Mouse (Mus musculus): Measurements from ENCODE around the gene Grap.
"Not testable (repeated sequence)": the region's sequence is repeated elsewhere in the genome, so short reads cannot be mapped to it uniquely, and the experiment has no call there.

The Grap gene

DNA sequence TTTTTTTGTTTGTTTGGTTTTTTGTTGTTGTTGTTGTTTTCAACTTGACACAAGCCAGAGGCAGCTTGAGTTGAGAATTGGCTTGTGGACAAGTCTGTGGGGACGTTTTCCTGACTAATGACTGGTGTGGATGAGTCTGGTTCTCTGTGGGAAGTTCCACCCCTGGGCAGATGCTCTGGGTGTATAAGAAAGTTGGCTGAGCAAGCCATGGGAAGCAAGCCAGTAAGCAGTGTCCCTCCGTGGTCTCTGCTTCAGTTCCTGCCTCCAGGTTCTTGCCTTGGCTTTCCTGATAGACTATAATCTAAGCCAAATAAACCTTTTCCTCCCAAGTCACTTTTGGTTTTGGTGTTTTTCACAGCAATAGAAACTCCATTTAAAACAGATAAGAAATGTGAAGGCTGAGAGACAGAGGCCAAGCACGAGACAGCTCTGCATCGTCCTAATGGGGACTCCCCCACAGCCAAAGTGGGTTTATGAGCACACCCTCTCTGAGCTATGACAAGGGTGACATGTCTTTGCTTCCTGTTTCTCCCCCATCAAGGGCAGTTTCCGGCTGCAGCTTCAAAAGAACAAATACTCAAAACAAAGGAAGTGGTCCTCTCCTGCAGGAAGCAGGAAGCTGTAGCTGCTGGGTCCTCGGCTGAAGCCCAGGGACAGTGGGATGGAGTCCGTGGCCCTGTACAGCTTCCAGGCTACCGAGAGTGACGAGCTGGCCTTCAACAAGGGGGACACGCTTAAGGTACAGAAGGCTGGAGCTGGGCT lies at the start of gene Grap:
Gene Grap (plus strand): TSS at position 580 of the 762 bp plus-strand sequence.
- no peak for DNase-seq (ENCODE audit: low spot score)

DNA sequence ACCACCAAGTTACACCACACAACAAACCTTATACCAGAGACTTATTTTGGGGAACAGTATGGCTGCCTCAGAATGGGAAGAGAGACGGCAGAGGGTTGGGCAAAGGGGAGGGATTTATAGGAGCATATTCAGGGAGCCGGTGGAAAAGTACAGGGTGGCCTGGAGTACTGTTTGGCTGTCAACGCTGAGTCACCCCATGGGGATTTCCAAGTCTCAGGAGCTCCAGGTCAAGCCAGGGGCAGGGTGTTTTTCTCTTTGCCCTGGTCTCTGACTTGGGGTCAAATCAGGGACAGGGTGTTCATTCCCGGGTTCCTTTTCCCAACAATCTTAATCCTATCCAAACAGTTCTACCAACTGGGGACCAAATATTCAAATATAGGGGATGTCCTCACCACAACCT lies 45.0 kb upstream of the Grap start:
- no peak for DNase-seq (ENCODE audit: low spot score)

DNA sequence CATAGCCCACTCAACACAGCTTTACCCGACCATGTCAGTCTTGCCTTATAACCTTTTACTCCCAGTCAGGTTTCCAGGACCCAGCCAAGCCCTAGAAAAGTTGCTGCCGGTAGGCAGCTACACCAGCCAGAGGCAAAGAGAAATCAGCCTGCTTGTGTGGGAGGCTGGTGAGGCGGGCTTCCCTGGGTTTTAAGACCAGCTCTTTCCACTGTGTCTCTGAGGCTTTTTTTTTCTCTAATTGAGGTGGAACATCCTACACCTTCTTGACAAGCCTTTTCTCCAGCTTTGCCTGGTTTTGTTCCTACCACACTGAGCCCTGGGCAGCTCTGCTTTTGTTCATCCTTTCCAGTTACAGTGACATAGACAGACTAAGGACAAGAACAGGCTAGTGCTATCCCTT lies 41.9 kb upstream of the Grap start:
- no peak for DNase-seq (ENCODE audit: low spot score)

DNA sequence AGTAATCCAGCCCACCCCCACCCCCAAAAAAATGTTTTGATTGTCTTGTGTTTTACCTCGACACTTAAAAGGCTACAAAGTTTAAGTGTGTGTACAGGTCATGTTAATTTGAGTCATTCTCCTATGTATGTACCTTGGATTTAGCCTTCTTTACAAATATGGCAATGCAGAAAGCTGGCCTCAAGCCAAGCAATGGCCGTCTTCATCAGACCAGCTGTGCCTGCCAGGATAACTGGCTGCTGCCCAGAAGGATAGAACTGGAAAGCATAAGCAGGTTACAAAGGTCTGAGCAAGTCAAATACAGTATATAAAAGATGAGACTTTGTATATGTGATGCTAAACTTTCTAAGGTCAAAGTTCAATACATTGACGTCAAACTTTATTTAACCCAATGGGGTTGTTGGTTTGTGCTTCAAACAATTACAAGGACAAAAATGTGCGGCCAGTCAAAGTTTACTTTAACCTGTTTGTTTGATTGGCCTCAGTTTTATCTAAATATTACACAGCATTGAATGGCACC lies 40.9 kb upstream of the Grap start:
- no peak for DNase-seq (ENCODE audit: low spot score)

DNA sequence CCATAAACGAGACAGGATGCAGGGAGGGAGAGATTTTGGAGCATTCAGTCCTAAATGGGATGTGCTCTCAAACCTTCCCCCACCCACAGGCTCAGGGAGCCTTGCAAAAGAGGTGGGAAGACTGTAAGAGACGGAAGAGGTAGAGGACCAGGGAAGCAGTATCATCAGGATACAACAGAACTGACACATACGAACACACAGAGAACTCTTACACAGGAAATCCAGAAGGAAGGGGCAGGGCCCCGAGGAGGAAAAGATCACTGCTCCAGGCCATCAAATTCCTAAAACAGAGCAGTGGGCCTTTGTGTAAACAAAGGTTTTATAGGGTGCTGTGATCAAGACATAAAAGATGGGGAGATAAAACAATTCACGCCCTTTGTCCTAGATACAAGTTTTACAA lies 38.7 kb upstream of the Grap start:
- DNase-seq (ENCODE audit: low spot score), result no peak

DNA sequence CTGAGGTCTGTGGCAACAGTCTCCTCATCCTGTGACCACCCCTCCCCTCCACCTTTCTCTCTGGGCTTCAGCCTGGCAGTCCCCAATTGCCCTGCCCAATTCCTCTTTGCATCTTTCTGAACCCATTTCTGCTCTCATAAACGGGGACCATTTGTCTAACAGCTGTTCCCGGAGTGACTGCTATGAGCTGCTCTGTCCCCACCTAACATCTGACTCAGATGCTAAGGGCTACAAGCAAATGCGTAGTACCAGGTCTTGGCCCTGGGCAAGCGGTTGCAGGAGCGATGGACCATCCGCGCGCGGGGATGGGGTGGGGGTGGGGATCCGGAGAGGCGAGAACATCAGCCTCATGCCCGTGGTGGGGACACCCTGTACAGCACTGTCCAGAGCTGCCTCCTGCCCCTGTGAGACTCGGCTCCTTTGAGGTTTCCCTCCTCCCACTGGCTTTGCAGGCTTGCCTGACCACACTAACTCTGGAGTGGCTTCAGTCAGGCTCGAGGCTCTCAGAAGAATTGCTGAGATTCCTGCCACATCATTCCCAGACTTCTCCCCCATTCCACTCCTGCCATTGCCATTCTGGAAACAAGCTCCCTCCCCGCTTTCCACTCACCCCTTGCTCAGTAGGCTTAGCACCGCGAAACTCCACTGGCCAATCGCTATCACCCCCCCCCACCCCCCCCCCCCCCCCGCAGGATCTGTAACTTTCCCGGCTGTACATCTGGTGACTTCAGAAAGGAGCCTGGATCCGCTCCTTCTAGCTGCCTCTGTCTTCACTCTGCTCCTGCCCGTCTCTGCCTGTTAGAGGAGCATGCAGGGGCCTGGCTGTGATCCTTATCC lies 37.2 kb upstream of the Grap start:
- DNase-seq (ENCODE audit: low spot score), result no peak

DNA sequence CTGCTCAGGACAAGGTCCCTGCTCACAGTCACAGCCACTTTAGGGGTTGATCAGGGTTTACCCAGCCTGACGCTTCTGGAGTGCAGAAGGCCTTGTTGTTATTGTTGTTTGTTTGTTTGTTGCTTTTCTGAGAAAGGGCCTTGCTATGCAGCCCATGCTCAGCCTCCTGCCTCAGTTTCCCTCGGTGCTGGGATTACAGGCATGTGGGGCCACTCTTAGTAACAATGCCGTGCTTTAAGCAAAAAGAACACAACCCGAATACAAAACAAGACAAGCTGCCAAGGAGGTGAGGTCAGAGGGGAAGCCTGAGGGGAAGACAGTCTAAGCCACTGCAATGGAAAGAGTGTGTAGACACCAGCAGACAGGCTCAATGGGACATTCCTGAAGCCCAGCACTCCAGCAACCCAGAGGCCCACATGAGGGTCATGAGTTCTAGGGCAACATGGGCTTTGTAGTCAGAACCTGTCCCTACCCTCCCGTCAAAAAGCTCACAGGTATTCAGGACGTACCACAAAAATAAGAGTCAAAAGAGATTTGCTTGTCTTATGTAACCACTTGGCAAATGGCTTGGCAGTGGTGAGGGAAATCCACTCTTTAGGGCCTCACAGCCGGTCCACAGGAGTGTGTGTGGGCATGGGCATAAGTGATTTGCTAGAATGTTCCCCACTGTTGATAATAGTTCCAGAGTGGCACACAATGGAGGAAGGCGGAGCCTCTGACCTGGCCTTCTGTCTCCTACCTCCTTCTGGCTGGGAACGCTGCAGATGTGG lies 36.4 kb upstream of the Grap start:
- DNase-seq (ENCODE audit: low spot score), result no peak

DNA sequence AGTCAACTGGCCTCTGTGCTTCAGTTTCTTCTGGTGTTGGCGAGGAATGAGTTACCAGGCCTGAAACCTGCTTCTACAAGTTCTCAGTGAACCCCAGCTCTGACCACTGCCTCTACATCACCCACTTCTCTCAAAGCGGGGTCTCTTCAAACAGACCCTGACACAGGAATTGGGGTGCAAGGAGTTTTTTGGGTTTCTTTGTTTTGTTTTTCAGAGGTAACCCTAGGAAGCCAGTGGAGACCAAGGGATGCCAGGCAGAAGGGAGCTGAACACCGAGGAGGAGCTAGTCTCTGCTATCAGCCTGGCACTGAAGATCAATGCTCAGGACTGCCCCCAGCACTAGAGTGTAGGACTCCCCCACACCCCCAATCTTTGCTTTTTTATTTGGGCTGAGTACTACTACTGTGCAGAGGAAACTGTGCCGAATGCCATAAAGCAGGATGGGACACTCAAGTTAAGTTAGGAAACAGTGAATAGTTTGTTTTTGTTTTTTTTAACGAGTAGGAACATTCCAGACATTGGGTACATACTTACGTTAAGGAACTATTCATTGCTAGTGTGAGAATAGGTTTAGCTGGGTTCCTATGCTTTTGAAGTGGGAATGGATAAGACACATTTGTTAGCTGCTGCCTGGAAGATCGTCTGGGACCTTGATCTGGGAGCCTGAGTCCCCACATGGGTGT lies 35.6 kb upstream of the Grap start:
- no peak for DNase-seq (ENCODE audit: low spot score)

DNA sequence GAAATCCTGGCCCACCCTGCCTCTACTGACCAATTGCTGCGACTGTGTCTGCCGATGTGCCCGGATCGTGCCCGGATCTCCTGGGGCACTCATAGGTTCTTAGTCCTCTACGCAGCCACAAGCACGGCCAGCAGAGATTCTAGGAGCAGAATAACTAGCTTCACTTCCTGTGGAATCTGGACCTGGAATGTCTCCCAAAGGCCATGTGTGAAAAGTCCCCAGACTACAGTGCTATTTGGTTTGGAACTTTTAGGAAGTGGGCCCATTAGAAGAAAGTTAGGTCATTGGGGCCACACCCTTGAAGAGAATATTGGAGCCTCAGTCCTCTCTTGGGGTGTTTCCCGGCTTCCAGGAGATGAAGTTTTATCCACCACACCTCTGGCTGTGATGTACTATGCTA lies 34.9 kb upstream of the Grap start:
- no peak for DNase-seq (ENCODE audit: low spot score)

DNA sequence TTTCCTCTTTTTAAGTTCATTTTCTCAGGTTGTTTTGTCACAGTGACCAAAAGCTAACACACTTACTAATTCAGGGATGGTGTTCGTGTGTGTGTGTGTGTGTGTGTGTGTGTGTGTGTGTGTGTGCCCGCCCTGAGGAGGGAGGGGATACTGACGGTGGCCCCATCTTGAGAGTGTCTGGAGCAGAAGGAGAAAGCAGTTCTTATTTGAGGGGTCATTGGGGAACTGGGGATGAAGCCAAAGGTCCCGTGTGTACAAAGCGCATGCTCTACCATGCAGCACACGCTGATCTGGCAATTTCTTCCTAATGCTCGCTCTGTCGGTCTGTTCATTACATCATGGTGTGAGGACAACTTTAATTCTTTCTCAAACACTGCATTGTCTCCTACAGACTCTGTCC lies 34.5 kb upstream of the Grap start:
- DNase-seq (ENCODE audit: low spot score), result no peak

DNA sequence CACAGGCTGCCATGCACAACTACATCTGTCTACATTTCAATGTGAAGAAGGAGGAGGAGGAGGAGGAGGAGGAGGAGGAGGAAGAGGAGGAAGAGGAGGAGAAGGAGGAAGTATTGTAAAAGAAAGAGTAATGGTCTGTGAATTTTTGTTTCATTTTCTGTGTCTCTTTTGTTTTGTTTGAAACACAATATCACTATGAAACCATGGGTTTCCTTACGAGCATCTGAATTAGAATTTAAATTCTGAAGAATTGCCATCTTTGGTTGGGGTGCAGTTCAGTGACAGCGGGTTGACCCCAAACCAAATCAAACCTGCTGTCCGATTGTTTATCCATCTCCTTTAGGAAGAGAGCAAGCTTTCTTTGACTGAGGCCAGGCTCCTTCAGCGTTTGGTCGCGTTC lies 33.7 kb upstream of the Grap start:
- no peak for DNase-seq (ENCODE audit: low spot score)

DNA sequence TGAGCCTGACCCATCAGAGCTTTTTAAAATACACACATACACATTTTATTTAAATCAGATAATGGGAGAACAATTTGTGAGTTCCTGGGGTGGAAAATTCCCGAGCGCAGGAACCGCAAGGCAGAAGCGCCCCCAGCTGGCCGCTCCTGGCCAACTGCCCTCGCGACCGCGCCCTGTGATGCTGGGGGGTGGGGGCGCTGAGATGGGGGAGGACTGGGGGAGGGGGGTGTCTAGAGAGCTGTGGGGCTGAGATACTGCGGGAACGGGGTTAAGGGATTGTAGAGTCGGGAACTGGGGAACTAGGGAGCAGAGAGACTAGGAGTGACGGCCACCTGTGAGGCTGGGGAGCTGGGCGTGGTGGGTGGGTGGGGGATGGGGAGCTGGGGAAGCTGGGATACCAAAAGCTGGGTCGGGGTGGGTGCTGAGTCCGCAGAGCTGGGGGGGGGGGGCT lies 33.2 kb upstream of the Grap start:
- DNase-seq (ENCODE audit: low spot score), result peak; percentile 72

DNA sequence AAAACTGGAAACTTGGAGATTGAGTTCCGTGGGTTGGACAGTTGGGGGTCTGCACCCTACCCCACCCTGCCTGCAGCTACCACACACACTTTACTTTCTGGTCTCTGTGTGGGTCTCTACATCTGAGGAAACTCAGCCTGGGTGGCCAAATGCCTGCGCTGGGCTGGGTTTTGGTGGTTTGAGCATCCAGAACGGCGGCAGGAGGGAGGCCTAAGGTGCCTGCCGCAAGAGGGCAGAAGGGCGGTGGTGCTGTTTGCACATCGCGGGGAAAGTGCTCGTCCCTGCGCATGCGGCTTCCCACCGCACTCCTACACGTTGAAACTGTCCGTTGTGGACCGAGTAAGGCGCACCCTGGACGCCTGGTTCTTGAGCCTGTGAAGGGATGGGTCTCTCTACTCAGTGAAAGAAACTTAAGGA lies 32.8 kb upstream of the Grap start:
- DNase-seq (ENCODE audit: low spot score), result peak; percentile 87

DNA sequence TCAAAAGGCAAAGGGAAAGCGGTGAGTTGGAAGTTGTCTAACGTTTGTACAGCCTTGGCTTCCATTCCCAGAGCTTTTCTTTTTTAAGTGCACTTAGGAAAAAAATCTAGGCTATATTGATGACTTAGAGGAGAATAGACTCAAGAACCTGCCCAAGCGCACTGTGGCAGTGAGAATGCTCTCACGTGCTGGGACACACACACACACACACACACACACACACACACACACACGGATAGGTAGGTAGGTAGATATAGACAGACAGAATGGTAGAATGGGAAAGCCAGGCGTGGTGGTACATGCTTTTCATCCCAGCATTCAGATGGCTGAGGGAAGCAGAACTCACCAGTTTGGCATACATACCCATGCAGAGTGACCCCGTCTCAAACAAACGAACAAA lies 32.3 kb upstream of the Grap start:
- no peak for DNase-seq (ENCODE audit: low spot score)

DNA sequence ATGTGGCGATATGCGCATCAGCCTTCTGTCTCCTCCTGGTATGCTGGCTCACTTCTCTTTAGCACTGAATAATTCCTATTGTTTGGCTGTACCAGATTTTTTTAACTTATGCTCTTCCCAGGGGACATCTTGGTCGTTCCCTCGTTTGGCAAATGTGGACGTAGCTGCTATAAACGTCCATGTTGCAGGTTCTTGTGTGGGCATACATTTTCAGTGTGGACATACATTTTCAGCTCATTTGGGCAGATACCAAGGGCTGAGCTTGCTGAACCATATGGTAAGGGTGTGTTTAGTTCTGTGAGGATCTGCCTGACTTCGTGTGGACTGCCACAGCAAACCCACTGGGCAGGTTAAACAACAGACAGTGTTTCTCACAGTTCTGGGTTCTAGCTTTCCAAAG lies 27.9 kb upstream of the Grap start:
- no peak for DNase-seq (ENCODE audit: low spot score)

DNA sequence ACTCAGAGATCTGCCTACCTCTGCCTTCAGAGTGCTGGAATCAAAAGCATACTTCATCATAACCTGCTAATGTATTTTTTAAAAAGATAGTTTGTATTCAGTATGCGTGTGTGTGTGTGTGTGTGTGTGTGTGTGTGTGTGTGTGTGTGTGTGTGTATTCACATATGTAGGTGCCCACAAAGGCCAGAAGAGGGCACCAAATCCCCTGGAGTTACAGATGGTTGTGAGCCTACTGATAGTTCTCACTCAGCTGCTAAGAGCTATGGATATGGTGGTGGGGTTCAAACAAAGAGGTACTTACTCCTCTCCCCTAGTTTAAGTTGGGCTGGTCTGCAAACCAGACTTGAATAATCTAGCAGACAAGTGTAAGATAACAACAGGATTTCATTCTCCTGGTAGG lies 26.6 kb upstream of the Grap start:
- no peak for DNase-seq (ENCODE audit: low spot score)

DNA sequence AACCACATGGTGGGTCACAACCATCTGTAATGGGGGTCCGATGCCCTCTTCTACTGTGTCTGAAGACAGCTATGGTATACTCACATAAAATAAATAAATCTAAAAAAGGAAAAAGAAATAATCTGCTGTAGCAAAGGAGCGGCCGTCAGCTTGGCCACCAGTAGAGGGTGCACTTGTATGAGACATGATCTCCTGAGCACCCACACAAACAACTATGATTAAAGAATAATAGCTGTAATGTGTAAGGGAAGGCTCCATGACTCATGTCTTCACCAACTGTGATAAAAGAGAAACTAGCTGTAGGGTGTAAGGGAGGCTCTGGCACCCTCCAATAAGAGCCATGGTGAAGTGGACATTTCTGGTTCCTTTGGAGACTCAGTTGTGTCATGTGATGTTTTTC lies 23.4 kb upstream of the Grap start:
- DNase-seq (ENCODE audit: low spot score), result no peak

DNA sequence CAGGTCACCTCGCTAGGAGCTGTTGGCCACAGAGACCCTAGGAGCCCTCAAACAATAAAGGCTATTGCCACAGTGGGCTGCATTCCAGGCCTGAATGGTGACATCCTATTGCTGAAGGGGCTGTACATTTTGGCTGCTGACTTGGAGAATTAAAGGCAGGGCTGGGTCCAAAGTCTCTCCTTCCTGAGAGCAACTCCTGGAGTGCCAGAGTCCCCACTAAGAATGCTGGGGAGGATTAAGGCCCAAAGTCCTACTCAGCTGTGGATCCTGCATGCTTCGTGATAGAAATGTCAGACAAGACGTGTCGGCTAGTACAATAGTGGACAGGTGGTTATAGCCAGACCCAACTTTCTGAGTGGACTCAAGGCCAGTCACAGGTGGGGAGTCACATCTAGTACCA lies 16.8 kb upstream of the Grap start:
- not testable (repeated sequence) for DNase-seq (ENCODE audit: low spot score)

DNA sequence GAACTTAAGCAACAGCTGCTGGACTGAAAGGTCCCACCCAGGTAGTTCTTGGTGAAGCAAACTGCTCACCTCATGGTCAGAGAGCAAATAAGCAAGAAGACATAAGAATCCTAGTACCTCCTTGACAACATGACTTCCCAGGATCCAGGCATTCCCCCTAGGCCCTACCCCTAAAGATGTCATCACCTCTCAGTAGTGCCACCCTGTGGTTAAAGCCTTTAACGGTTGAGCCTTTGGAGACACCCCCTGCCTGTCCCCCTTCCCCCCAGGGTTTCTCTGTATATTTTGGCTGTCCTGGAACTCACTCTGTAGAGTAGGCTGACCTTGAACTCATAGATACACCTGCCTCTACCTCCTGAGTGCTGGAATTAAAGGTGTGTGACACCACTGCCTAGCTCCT lies 15.7 kb upstream of the Grap start:
- no peak for DNase-seq (ENCODE audit: low spot score)

DNA sequence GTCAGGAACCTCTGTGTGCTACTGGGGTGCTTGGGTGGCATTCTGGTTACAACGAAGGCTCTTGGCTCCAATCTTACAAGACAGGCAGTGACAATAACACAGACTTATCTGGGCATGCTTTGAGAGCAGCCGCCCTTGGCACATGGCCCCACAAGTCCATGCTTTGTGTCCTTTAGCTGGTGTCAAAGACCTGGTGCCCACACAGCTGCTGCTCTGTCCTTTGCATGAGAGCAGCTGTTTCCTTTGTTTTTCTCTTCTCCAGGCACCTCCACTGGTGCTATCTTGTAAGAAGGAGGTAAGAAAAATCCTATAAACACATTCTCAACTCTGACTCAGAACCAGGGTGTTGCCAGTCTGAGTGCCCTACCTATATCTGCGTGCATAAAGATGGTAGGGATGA lies 15.2 kb upstream of the Grap start:
- DNase-seq (ENCODE audit: low spot score), result no peak

DNA sequence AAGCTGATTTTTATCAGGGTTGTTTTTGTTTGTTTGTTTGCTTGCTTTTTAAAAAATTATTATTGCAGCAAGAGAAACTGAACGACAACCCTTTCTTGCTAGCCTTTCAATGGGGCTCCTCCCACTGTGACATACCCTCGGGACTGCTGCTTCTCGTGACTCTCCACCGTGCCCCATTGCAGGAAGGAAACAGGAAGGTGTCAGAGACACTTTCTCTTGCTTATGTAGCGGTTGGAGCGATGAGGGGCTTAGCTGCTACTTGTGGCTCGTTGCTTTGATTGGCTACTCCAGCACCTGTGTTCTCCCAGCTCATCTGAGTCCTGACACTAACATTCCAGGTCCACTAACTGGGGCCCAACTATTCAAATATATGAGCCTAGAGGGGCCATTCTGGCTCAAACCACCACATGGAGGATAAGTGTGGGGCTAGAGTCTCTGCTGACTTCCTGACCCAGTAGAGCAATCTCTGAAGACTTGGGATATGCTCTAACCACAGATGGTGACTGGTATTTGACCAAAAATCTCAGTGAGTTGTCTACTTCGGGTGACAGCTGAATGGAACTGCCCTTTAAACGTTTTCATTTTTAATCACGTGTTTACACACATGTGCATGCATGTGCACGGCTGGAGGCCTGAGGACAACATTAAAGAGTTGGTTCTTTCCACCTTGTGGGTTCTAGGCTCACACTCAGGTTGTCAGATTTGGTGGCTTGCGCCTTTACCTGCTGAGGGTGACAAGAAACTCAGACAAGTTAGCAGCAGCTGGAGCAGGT lies 14.1 kb upstream of the Grap start:
- no peak for DNase-seq (ENCODE audit: low spot score)
